In the genomic region with DNA sequence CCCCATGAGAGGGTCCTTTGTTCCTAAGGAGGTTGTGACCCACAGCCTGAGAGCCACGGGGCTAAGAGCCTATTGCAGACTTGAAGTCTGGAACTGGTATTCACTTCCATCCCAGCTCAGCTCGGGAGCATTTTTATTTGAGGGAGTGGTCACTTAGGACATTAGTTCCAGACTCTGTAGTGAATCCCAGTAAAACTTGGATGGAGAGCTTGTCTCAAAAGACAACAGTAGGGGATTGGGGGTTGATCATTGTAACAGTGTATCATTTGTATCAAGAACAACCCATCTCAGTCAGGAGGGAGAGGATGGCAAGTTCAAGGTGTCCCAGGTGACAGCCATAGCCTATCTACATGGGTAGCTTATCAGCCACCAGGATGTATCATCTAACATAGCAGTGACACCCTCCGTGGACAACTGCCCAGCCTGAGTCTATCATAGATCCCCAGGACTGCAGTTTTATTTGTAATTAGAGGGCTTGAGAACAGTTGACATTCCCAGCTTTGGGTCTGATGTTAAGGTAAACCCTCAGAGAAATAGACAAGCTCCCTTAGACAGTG, we compare ENCODE assay signal across 25 mouse cellular contexts. TPM values are rescaled to one million over a fixed set of nuclear protein-coding genes. Genes with fewer than 3 reads are reported as not detected.
DNase-seq lines count a peak whose midpoint lies in the region; ATAC-seq and TF ChIP-seq lines count a peak whose summit lies in the region.
"Had no signal": no experiment of that assay in that cellular context is flagged by ENCODE, and none has a peak within 500 bp of the region (broad histone marks: within the 10 kb centered on the region; RNA-seq: fewer than 3 reads in every experiment).

No protein-coding gene starts in this region.

- H3K9ac ChIP-seq in hindbrain, postnatal 0 days (replicated peaks; ENCODE audit: low read length) = no peak overlapping the region
- H3K9ac ChIP-seq in liver, embryonic 13.5 days = no peak overlapping the region
- no peak overlapping the region for H3K9ac ChIP-seq in forebrain, embryonic 16.5 days (replicated peaks; ENCODE audit: low read depth, low read length)
- H3K9ac ChIP-seq: limb, embryonic 15.5 days; neural tube, embryonic 12.5 days had no signal

- H3K27ac ChIP-seq in hindbrain, embryonic 10.5 days = peak overlapping the region; percentile 50; the same call in 1 of the 2 replicates
- no peak overlapping the region for H3K27ac ChIP-seq in hindbrain, postnatal 0 days
- peak overlapping the region; percentile 79 for H3K27ac ChIP-seq in liver, embryonic 13.5 days
- no peak overlapping the region for H3K27ac ChIP-seq in forebrain, embryonic 16.5 days (ENCODE audit: low read length)
- H3K27ac ChIP-seq: embryonic facial prominence, embryonic 10.5 days; limb, embryonic 15.5 days; macrophage; neural tube, embryonic 12.5 days had no signal

- no peak for ATAC-seq in hindbrain, postnatal 0 days
- no peak for ATAC-seq in megakaryocyte, adult 5-6 weeks (ENCODE audit: poor library complexity, severe bottlenecking)
- no peak for ATAC-seq in liver, embryonic 13.5 days (ENCODE audit: low read depth)
- ATAC-seq in forebrain, embryonic 16.5 days = no peak
- ATAC-seq: activated CD4-positive, CD25-positive, alpha-beta regulatory T cell, adult 4 months had no signal

- no peak for TF ChIP-seq CTCF in hindbrain, postnatal 0 days (IDR thresholded peaks at IDR 0.05; ENCODE audit: low read depth)

- H3K4me2 ChIP-seq in hindbrain, postnatal 0 days (ENCODE audit: low read depth, low read length) = no peak overlapping the region
- H3K4me2 ChIP-seq in liver, embryonic 13.5 days = no peak overlapping the region
- H3K4me2 ChIP-seq in forebrain, embryonic 16.5 days (ENCODE audit: low read length) = no peak overlapping the region
- H3K4me2 ChIP-seq: limb, embryonic 15.5 days; neural tube, embryonic 12.5 days had no signal

- H3K9me3 ChIP-seq in hindbrain, embryonic 10.5 days = no peaks in the 10 kb centered on the region
- no peaks in the 10 kb centered on the region for H3K9me3 ChIP-seq in hindbrain, postnatal 0 days (ENCODE audit: low read length)
- no peaks in the 10 kb centered on the region for H3K9me3 ChIP-seq in megakaryocyte, embryonic 14.5 days
- no peaks in the 10 kb centered on the region for H3K9me3 ChIP-seq in liver, embryonic 13.5 days (replicated peaks)
- H3K9me3 ChIP-seq in forebrain, embryonic 16.5 days (ENCODE audit: control insufficient read depth, low read length) = no peaks in the 10 kb centered on the region
- H3K9me3 ChIP-seq: embryonic facial prominence, embryonic 10.5 days; limb, embryonic 15.5 days; neural tube, embryonic 12.5 days had no signal

- DNase-seq in hindbrain, embryonic 10.5 days (ENCODE audit: low spot score) = no peak
- DNase-seq in hindbrain, postnatal 0 days (ENCODE audit: low spot score) = no peak
- DNase-seq in R1 (ENCODE audit: low read depth, low spot score) = peak; percentile 42
- no peak for DNase-seq in liver, embryonic 13.5 days
- DNase-seq: adrenal gland, postnatal 10 days; cerebellum, adult 9-10 months; heart, adult 18-20 months; heart, postnatal 14 days; kidney, adult 9 months; kidney, postnatal 36 days; layer of hippocampus, adult 9-11 months; right cerebral cortex, postnatal 14 days; spleen, adult 18-20 months; thymus, postnatal 25 days had no signal

- peaks cover 96% of the 10 kb centered on the region for H3K36me3 ChIP-seq in hindbrain, embryonic 10.5 days
- H3K36me3 ChIP-seq in hindbrain, postnatal 0 days (ENCODE audit: insufficient read depth, low read length) = peaks cover 47% of the 10 kb centered on the region
- peaks cover 94% of the 10 kb centered on the region for H3K36me3 ChIP-seq in megakaryocyte, embryonic 14.5 days (replicated peaks; ENCODE audit: low read length)
- H3K36me3 ChIP-seq in liver, embryonic 13.5 days = peaks cover 86% of the 10 kb centered on the region
- peaks cover 42% of the 10 kb centered on the region for H3K36me3 ChIP-seq in forebrain, embryonic 16.5 days (ENCODE audit: control insufficient read depth, insufficient read depth)

- H3K27me3 ChIP-seq in hindbrain, embryonic 10.5 days (ENCODE audit: insufficient read depth, poor library complexity, severe bottlenecking) = no peaks in the 10 kb centered on the region
- H3K27me3 ChIP-seq in hindbrain, postnatal 0 days (ENCODE audit: insufficient read depth, low read length) = no peaks in the 10 kb centered on the region
- H3K27me3 ChIP-seq in megakaryocyte, embryonic 14.5 days (replicated peaks) = peaks cover 1% of the 10 kb centered on the region
- H3K27me3 ChIP-seq in liver, embryonic 13.5 days = no peaks in the 10 kb centered on the region
- no peaks in the 10 kb centered on the region for H3K27me3 ChIP-seq in forebrain, embryonic 16.5 days (replicated peaks; ENCODE audit: control insufficient read depth, insufficient read depth, low read length)
- H3K27me3 ChIP-seq: limb, embryonic 15.5 days; neural tube, embryonic 12.5 days had no signal

- no peak overlapping the region for H3K4me3 ChIP-seq in hindbrain, embryonic 10.5 days
- no peak overlapping the region for H3K4me3 ChIP-seq in hindbrain, postnatal 0 days (ENCODE audit: low read length)
- H3K4me3 ChIP-seq in megakaryocyte, embryonic 14.5 days (replicated peaks) = peak overlapping the region; percentile 51
- H3K4me3 ChIP-seq in liver, embryonic 13.5 days (replicated peaks) = no peak overlapping the region
- H3K4me3 ChIP-seq in forebrain, embryonic 16.5 days (replicated peaks; ENCODE audit: low read length) = no peak overlapping the region
- H3K4me3 ChIP-seq: embryonic facial prominence, embryonic 10.5 days; limb, embryonic 15.5 days; neural tube, embryonic 12.5 days had no signal

- WGBS in hindbrain, embryonic 10.5 days = 40% methylated on average over 3 of the region's 3 CpGs
- WGBS in hindbrain, postnatal 0 days = 35% methylated on average over 3 of the region's 3 CpGs
- 29% methylated on average over 3 of the region's 3 CpGs for WGBS in liver, embryonic 13.5 days (ENCODE audit: insufficient replicate concordance)
- 58% methylated on average over 3 of the region's 3 CpGs for WGBS in forebrain, embryonic 16.5 days

- peaks cover 60% of the 10 kb centered on the region for H3K4me1 ChIP-seq in hindbrain, embryonic 10.5 days (replicated peaks)
- H3K4me1 ChIP-seq in hindbrain, postnatal 0 days (ENCODE audit: insufficient read depth, low read length) = 0 out of 2 replicates have a peak, but pooled peaks cover 8% of the 10 kb centered on the region
- peaks cover 77% of the 10 kb centered on the region for H3K4me1 ChIP-seq in megakaryocyte, embryonic 14.5 days
- peaks cover 91% of the 10 kb centered on the region for H3K4me1 ChIP-seq in liver, embryonic 13.5 days (replicated peaks)
- H3K4me1 ChIP-seq in forebrain, embryonic 16.5 days (replicated peaks; ENCODE audit: control insufficient read depth, insufficient read depth, low read length) = peaks cover 18% of the 10 kb centered on the region

RNA-seq across cellular contexts. Expression of gene Rps3, which starts 6.9 kb away (rescaled TPM):
- 680 and 779 TPM in 2 replicates for polyA plus RNA-seq in hindbrain, embryonic 10.5 days (2016; fragmentation: Nextera tagmentation; extraction: Ambion mirVana)
- 526 and 754 TPM in 2 replicates for total RNA-seq in hindbrain, postnatal 0 days (2014; rRNA removed)
- polyA plus RNA-seq in hindbrain, postnatal 0 days (2015; fragmentation: Nextera tagmentation; extraction: Ambion mirVana) = 456 and 459 TPM in 2 replicates
- polyA plus RNA-seq in megakaryocyte, embryonic 14.5 days (2012; ENCODE audit: insufficient read depth, low replicate concordance) = 128 and 530 TPM in 2 replicates
- 992 and 1,050 TPM in 2 replicates for total RNA-seq in megakaryocyte, adult 5-6 weeks (2015)
- 1,038 and 1,097 TPM in 2 replicates for total RNA-seq in megakaryocyte, adult 5-6 weeks (2017)
- polyA plus RNA-seq in liver, embryonic 13.5 days (2015; fragmentation: Nextera tagmentation; extraction: Ambion mirVana) = 741 and 746 TPM in 2 replicates
- polyA plus RNA-seq in forebrain, embryonic 16.5 days (2015; fragmentation: Nextera tagmentation; extraction: Ambion mirVana) = 503 and 525 TPM in 2 replicates

RNA-seq across cellular contexts. Expression of gene Klhl35, which starts 10.8 kb away (rescaled TPM):
- 5.9 and 24.4 TPM in 2 replicates for polyA plus RNA-seq in hindbrain, embryonic 10.5 days (2016; fragmentation: Nextera tagmentation; extraction: Ambion mirVana)
- 2.3 and 3.3 TPM in 2 replicates for total RNA-seq in hindbrain, postnatal 0 days (2014; rRNA removed)
- 2.3 TPM in 2 replicates for polyA plus RNA-seq in hindbrain, postnatal 0 days (2015; fragmentation: Nextera tagmentation; extraction: Ambion mirVana)
- 2.4 TPM in 1 of 2 replicates, not detected in the other for polyA plus RNA-seq in megakaryocyte, embryonic 14.5 days (2012; ENCODE audit: insufficient read depth, low replicate concordance)
- total RNA-seq in megakaryocyte, adult 5-6 weeks (2015) = 1.0 and 1.1 TPM in 2 replicates
- not detected in 2 replicates for total RNA-seq in megakaryocyte, adult 5-6 weeks (2017)
- polyA plus RNA-seq in liver, embryonic 13.5 days (2015; fragmentation: Nextera tagmentation; extraction: Ambion mirVana) = 0.12 and 0.21 TPM in 2 replicates
- 3.8 and 4.0 TPM in 2 replicates for polyA plus RNA-seq in forebrain, embryonic 16.5 days (2015; fragmentation: Nextera tagmentation; extraction: Ambion mirVana)
- total RNA-seq: common myeloid progenitor, adult 5-6 weeks; gastrocnemius, adult 8-10 months; heart, adult 18-20 months had no signal
- polyA plus RNA-seq: activated CD4-positive, CD25-positive, alpha-beta regulatory T cell, adult 4 months; C2C12; macrophage had no signal

RNA-seq across cellular contexts. Expression of gene Arrb1, which starts 58.6 kb away (rescaled TPM):
- polyA plus RNA-seq in hindbrain, embryonic 10.5 days (2016; fragmentation: Nextera tagmentation; extraction: Ambion mirVana) = 14.6 and 15.0 TPM in 2 replicates
- 106 and 113 TPM in 2 replicates for total RNA-seq in hindbrain, postnatal 0 days (2014; rRNA removed)
- 13.5 and 13.7 TPM in 2 replicates for polyA plus RNA-seq in hindbrain, postnatal 0 days (2015; fragmentation: Nextera tagmentation; extraction: Ambion mirVana)
- polyA plus RNA-seq in megakaryocyte, embryonic 14.5 days (2012; ENCODE audit: insufficient read depth, low replicate concordance) = 11.2 and 43.4 TPM in 2 replicates
- total RNA-seq in megakaryocyte, adult 5-6 weeks (2015) = 41.1 and 43.8 TPM in 2 replicates
- total RNA-seq in megakaryocyte, adult 5-6 weeks (2017) = 91.7 and 96.9 TPM in 2 replicates
- polyA plus RNA-seq in liver, embryonic 13.5 days (2015; fragmentation: Nextera tagmentation; extraction: Ambion mirVana) = 96.5 and 121 TPM in 2 replicates
- 16.3 and 18.1 TPM in 2 replicates for polyA plus RNA-seq in forebrain, embryonic 16.5 days (2015; fragmentation: Nextera tagmentation; extraction: Ambion mirVana)

Comparison
In these comparisons a context has a peak if more than half of its experiments do, and no peak if none do; other contexts are left out.
1. H3K27ac ChIP-seq: peak in hindbrain, embryonic 10.5 days (single experiment) and liver, embryonic 13.5 days (single experiment); none in hindbrain, postnatal 0 days (single experiment) and forebrain, embryonic 16.5 days (single experiment).